Mouse (Mus musculus) layer of hippocampus, adult 18-20 months (tissue): ENCODE measurements around the gene Dnajc25. TPM values are rescaled to one million over a fixed set of nuclear protein-coding genes. Genes with fewer than 3 reads are reported as not detected.

ENCODE experiments used
- DNase-seq, 2 experiments: peaks; one replicate each; pipeline ENCODE4 v3.0.0; 2022; ENCODE audit warnings: low spot score in 2 of 2
- total RNA-seq, 2 experiments: library from RNA; stranded (reverse); gene quantifications; 2 replicates each; pipeline ENCODE4 v1.2.3; 2021

Gene Dnajc25
- total RNA-seq, 2 experiments from 2014 or later, result 3.4 to 4.8 TPM

DNA sequence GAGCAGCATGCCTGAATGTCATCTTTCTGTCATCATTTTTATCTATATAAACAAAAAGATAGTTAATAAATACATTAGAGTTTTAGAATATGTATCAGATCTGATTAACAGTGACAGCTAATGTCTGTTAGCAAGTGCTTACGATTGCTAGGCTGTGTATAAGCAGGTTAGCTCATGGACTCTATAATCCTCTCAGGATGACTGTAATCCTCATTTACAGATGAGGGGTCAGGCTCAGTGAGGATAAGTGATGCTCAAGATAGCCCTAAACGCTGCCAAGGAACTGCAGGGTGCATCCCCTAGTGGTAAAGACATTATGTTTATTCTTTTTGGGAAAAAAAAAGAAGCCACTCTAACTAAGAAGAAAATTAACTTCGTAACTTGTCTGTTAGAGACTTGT is 74.4 kb downstream of the Dnajc25 start:
- DNase-seq, result no peak

Other genes starting within 250 kb of the Dnajc25 start
- under 1 TPM; 0.12 to 0.20 TPM for gene Olfr267, start 207.3 kb upstream of the Dnajc25 start, total RNA-seq
- 100 to 1,000 TPM; 119 to 120 TPM for gene Ecpas, start 82.3 kb upstream of the Dnajc25 start, total RNA-seq
- gene Zkscan16, start 51.4 kb upstream of the Dnajc25 start, total RNA-seq, result 10 to 100 TPM; 55.5 to 58.4 TPM
- 1 to 10 TPM; 2.6 to 3.2 TPM for gene Ptgr1, start 7.9 kb upstream of the Dnajc25 start, total RNA-seq
- gene Gm20503, start 8.1 kb downstream of the Dnajc25 start, total RNA-seq, result 1 to 10 TPM; 2.6 to 3.6 TPM
- 10 to 100 TPM; 81.9 to 83.1 TPM for gene Gng10, start 40.0 kb downstream of the Dnajc25 start, total RNA-seq
- gene AI481877, start 143.9 kb downstream of the Dnajc25 start, total RNA-seq, result not detected
- 10 to 100 TPM; 64.4 to 68.6 TPM for gene Ugcg, start 194.2 kb downstream of the Dnajc25 start, total RNA-seq